Mouse (Mus musculus): ENCODE results near the gene Serpina3m. TPM values are rescaled to one million over a fixed set of nuclear protein-coding genes. Genes with fewer than 3 reads are reported as not detected.
"Not testable (repeated sequence)": the region's sequence is repeated elsewhere in the genome, so short reads cannot be mapped to it uniquely, and the experiment has no call there.

The Serpina3m gene
- polyA plus RNA-seq, 1 experiment from 2014 or later = not detected

DNA sequence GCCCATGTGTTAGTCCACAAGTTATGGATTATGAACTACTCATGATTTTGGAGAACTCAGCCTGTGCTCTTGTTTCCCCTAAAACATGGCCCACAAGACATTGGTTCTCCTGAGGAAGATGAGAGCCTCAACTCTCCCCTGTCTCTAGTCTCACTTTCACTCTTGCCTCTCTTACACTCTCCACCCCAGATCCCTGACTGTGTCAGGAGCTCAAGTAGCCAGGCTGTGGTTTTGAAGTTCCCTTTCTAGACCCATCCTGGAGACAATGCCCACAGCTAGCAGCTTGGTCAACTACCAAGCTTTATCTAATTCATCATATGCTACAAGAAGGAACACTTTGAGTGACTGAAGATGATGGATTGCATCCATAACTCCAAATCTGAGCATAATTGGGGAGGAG is 4.2 kb downstream of the Serpina3m start:
- H3K36me3 ChIP-seq (replicated peaks; ENCODE audit: control insufficient read depth, insufficient read depth); H3K4me2 ChIP-seq (replicated peaks); ATAC-seq (ENCODE audit: low FRiP score); H3K27ac ChIP-seq; DNase-seq (ENCODE audit: low spot score); H3K4me3 ChIP-seq (replicated peaks; ENCODE audit: low read length); H3K27me3 ChIP-seq (ENCODE audit: control insufficient read depth, insufficient read depth, low read length); H3K9ac ChIP-seq; H3K4me1 ChIP-seq (replicated peaks; ENCODE audit: control insufficient read depth, insufficient read depth, low read length); H3K9me3 ChIP-seq (ENCODE audit: control insufficient read depth, low read length): not testable (repeated sequence)

DNA sequence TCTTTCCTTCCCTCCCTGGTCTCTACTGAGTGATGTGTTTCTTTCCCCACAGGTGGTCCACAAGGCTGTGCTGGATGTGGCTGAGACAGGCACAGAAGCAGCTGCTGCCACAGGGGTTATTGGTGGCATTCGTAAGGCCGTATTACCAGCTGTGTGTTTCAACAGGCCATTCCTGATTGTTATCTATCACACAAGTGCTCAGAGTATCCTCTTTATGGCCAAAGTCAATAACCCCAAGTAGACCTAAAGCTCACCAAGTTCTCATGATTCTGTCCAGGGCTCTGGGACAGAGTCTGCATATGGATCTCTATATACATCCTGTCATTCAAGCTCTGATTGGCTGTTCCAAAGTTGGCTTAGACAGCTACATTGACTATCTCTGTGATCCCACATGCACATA is 6.9 kb downstream of the Serpina3m start:
- no peak overlapping the region for H3K27ac ChIP-seq
- ATAC-seq (ENCODE audit: low FRiP score) (no peak), DNase-seq (ENCODE audit: low spot score) (no peak)
- WGBS = 93% methylated on average over 2 of the region's 2 CpGs
- H3K4me2 ChIP-seq (replicated peaks) = no peak overlapping the region
- H3K4me1 ChIP-seq (replicated peaks; ENCODE audit: control insufficient read depth, insufficient read depth, low read length) = no peaks in the 10 kb centered on the region
- no peaks in the 10 kb centered on the region for H3K36me3 ChIP-seq (replicated peaks; ENCODE audit: control insufficient read depth, insufficient read depth)
- no peaks in the 10 kb centered on the region for H3K9me3 ChIP-seq (ENCODE audit: control insufficient read depth, low read length)
- no peak overlapping the region for H3K9ac ChIP-seq
- no peak overlapping the region for H3K4me3 ChIP-seq (replicated peaks; ENCODE audit: low read length)
- H3K27me3 ChIP-seq (ENCODE audit: control insufficient read depth, insufficient read depth, low read length) = no peaks in the 10 kb centered on the region

DNA sequence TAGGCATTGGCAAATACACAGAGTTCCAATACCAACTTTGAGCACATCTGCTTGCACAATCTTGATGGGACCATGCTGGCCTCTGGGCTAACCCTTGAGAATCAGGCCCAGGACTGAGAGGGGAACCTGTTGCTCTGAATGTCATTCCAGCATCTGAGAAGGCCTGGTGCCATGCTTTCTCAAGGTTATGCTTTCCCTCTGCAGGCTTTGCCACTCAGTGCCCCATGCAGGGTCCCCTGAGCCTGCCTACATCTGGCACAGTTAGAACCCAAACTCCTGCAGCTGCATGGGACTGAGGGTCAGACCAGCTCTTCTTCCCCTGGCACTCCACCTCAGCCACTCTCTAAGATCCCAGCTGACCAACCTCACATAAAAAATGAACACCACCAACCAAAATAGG is 7.4 kb downstream of the Serpina3m start:
- H3K4me1 ChIP-seq (replicated peaks; ENCODE audit: control insufficient read depth, insufficient read depth, low read length) = no peaks in the 10 kb centered on the region
- H3K4me3 ChIP-seq (replicated peaks; ENCODE audit: low read length) = no peak overlapping the region
- no peak overlapping the region for H3K4me2 ChIP-seq (replicated peaks)
- no peaks in the 10 kb centered on the region for H3K36me3 ChIP-seq (replicated peaks; ENCODE audit: control insufficient read depth, insufficient read depth)
- DNase-seq (ENCODE audit: low spot score) (no peak), ATAC-seq (ENCODE audit: low FRiP score) (no peak)
- no peak overlapping the region for H3K9ac ChIP-seq
- no peaks in the 10 kb centered on the region for H3K27me3 ChIP-seq (ENCODE audit: control insufficient read depth, insufficient read depth, low read length)
- no peaks in the 10 kb centered on the region for H3K9me3 ChIP-seq (ENCODE audit: control insufficient read depth, low read length)
- H3K27ac ChIP-seq = no peak overlapping the region

DNA sequence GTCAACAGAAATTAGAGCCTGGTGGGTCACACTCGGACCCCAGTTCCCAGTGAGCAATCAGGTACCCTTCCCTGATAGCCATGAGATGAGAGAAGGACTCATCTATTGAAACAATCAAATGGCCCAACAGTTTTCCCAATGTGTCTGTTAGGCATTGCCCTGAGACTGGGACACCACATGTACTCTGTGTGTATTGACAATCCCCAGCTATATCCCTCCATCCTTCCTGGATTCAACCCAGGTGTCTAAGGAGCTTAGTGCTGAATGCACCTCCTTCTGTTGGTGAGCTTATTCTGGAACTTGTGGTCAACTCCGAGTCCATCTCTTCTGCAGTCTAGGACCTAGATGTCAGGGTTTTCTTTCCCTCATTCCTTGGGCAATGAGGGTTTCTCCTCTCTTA is 8.8 kb downstream of the Serpina3m start:
- Histone ChIP-seq H3K4me1 (replicated peaks; ENCODE audit: control insufficient read depth, insufficient read depth, low read length) (no peaks in the 10 kb centered on the region), H3K9ac (no peak overlapping the region), H3K9me3 (ENCODE audit: control insufficient read depth, low read length) (no peaks in the 10 kb centered on the region), H3K4me3 (replicated peaks; ENCODE audit: low read length) (no peak overlapping the region), H3K36me3 (replicated peaks; ENCODE audit: control insufficient read depth, insufficient read depth) (no peaks in the 10 kb centered on the region), H3K27ac (no peak overlapping the region), H3K4me2 (replicated peaks) (no peak overlapping the region), H3K27me3 (ENCODE audit: control insufficient read depth, insufficient read depth, low read length) (no peaks in the 10 kb centered on the region)
- ATAC-seq (ENCODE audit: low FRiP score) (no peak), DNase-seq (ENCODE audit: low spot score) (no peak)
- 91% methylated on average over 2 of the region's 2 CpGs for WGBS

DNA sequence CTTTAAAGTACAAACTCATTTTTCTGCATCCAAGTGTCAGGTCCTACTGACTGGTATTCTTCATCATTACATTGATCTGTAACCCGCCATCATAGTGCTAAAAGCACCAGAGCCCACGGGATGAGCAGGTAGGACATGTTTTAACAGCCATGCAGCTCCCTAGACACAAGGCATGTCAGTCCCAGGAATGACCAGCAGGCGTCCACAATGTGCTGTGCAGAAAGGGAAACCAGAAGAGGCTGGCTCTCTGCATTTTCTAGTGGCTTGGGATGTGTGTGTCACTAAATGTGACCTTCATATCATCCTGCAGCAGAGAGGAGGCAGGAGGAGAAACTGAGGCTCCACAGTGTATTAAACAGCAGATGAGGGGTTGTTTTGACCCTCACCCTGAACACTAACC is 13.5 kb downstream of the Serpina3m start:
- not testable (repeated sequence) for H3K9ac ChIP-seq; H3K36me3 ChIP-seq (replicated peaks; ENCODE audit: control insufficient read depth, insufficient read depth); H3K27ac ChIP-seq; H3K9me3 ChIP-seq (ENCODE audit: control insufficient read depth, low read length); ATAC-seq (ENCODE audit: low FRiP score); H3K4me3 ChIP-seq (replicated peaks; ENCODE audit: low read length); DNase-seq (ENCODE audit: low spot score); H3K27me3 ChIP-seq (ENCODE audit: control insufficient read depth, insufficient read depth, low read length); H3K4me2 ChIP-seq (replicated peaks); H3K4me1 ChIP-seq (replicated peaks; ENCODE audit: control insufficient read depth, insufficient read depth, low read length)
- WGBS = 36% methylated on average over 3 of the region's 3 CpGs

DNA sequence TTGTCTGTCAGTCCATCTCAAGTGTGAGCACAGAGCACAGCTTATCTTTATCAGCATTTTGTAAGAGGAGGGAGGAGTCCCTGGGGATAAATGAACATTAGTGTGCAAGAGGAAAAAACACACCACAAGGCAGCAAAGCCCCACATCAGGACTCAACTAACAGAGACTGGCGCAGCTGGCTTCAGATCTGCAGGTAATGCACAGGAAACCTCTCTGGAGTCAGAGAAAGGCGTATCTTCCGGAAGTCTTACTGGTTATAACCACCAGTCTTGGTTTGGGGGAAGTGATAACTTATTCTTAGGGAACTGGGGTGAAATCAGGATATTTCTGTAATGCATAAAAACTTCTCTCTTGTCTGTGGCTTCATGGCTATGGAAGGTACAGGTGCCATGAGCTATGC is 17.7 kb downstream of the Serpina3m start:
- H3K27ac ChIP-seq = no peak overlapping the region
- H3K4me2 ChIP-seq (replicated peaks) = no peak overlapping the region
- DNase-seq (ENCODE audit: low spot score) (no peak), ATAC-seq (ENCODE audit: low FRiP score) (no peak)
- no peaks in the 10 kb centered on the region for H3K9me3 ChIP-seq (ENCODE audit: control insufficient read depth, low read length)
- no peaks in the 10 kb centered on the region for H3K36me3 ChIP-seq (replicated peaks; ENCODE audit: control insufficient read depth, insufficient read depth)
- no peaks in the 10 kb centered on the region for H3K4me1 ChIP-seq (replicated peaks; ENCODE audit: control insufficient read depth, insufficient read depth, low read length)
- H3K9ac ChIP-seq = no peak overlapping the region
- H3K27me3 ChIP-seq (ENCODE audit: control insufficient read depth, insufficient read depth, low read length) = no peaks in the 10 kb centered on the region
- no peak overlapping the region for H3K4me3 ChIP-seq (replicated peaks; ENCODE audit: low read length)
- WGBS = 89% methylated on average over 3 of the region's 3 CpGs

DNA sequence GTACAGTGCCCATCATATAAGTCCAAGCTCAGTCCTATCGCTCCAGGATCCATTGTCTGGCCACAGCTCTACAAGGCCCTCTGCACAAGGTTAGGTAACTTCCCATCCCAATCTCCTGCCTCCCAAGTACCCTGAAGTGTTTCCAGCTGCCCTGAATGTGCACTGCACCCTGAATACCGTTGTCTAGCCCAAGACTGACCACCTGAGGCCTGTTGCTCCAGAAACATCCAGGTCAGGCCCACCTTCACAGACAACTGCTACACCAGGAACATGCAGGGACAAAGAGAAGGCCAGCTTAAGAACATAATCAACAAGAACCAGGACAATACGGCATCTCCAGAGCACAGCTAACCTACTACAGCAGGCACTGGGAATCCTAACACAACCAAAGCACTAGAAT is 31.7 kb downstream of the Serpina3m start:
- ATAC-seq (ENCODE audit: low FRiP score) (no peak), DNase-seq (ENCODE audit: low spot score) (no peak)
- H3K9me3 ChIP-seq (ENCODE audit: control insufficient read depth, low read length) = no peaks in the 10 kb centered on the region
- no peak overlapping the region for H3K4me2 ChIP-seq (replicated peaks)
- 92% methylated on average over 3 of the region's 3 CpGs for WGBS
- H3K4me1 ChIP-seq (replicated peaks; ENCODE audit: control insufficient read depth, insufficient read depth, low read length) = no peaks in the 10 kb centered on the region
- H3K27me3 ChIP-seq (ENCODE audit: control insufficient read depth, insufficient read depth, low read length) = no peaks in the 10 kb centered on the region
- no peak overlapping the region for H3K27ac ChIP-seq
- H3K9ac ChIP-seq = no peak overlapping the region
- H3K36me3 ChIP-seq (replicated peaks; ENCODE audit: control insufficient read depth, insufficient read depth) = no peaks in the 10 kb centered on the region
- no peak overlapping the region for H3K4me3 ChIP-seq (replicated peaks; ENCODE audit: low read length)

DNA sequence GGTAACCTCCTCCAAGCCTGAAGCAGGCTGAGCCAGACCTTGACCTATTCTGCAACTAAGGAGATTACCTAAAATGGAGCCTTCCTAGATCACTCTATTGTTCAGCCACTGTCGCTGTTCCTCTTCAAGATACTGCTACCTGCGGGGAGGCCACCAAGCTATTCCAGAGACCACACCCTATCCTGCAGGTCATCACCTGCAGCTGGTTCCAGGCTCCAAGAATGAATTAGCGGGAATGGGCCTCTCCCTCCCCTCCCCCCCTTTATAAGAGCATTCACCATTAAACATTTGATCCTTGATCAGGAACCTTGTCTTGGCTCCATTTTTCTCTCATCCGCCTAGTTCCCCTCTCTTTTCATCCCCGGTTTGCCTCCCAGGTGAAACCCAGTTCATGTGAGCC is 38.9 kb downstream of the Serpina3m start:
- H3K27me3 ChIP-seq (ENCODE audit: control insufficient read depth, insufficient read depth, low read length); H3K4me3 ChIP-seq (replicated peaks; ENCODE audit: low read length); H3K36me3 ChIP-seq (replicated peaks; ENCODE audit: control insufficient read depth, insufficient read depth); H3K27ac ChIP-seq; DNase-seq (ENCODE audit: low spot score); ATAC-seq (ENCODE audit: low FRiP score); H3K4me2 ChIP-seq (replicated peaks); H3K4me1 ChIP-seq (replicated peaks; ENCODE audit: control insufficient read depth, insufficient read depth, low read length); H3K9ac ChIP-seq; H3K9me3 ChIP-seq (ENCODE audit: control insufficient read depth, low read length): not testable (repeated sequence)
- 73% methylated on average over 5 of the region's 5 CpGs for WGBS

DNA sequence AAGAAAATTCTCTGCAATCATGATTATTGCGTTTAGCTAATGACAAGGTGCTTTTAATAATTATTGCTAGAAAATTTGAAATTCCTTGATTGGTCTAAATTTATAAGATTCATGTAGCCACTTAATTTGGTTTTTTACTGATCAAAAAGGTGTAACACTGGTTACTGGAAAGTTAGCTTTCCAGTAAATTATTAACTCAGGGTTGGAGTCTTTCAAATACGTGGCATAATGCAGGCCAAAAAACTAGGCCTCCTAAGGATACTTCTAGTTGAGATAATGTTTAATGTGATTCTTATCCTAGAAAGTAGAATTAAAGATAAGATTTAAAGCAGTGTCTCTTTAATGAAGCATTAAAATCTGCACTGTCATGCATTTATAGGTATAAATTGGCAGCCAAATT is 40.1 kb downstream of the Serpina3m start:
- not testable (repeated sequence) for H3K9me3 ChIP-seq (ENCODE audit: control insufficient read depth, low read length); H3K4me3 ChIP-seq (replicated peaks; ENCODE audit: low read length); H3K9ac ChIP-seq; DNase-seq (ENCODE audit: low spot score); H3K4me1 ChIP-seq (replicated peaks; ENCODE audit: control insufficient read depth, insufficient read depth, low read length); H3K4me2 ChIP-seq (replicated peaks); H3K27ac ChIP-seq; H3K36me3 ChIP-seq (replicated peaks; ENCODE audit: control insufficient read depth, insufficient read depth); ATAC-seq (ENCODE audit: low FRiP score); H3K27me3 ChIP-seq (ENCODE audit: control insufficient read depth, insufficient read depth, low read length)
- 73% methylated on average over 2 of the region's 2 CpGs for WGBS

DNA sequence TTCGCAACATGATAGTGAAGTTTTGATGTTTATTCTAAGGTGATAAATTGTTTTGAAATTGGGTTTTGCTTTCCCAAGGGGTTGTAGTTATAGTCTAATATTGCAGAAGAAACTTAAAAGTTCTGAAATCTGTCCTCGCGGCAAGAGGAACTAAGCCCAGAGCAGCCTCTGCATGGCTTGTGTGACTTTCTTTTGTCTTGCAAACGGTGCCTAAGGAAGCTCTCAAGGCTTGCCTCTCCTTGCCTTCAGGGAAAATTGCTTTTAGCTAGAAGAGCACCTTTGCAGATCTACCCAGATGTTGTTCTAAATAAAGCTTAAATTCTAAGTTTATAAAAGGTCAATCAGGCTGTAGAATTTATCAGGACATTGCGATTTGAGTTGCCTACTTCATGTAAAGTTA is 40.5 kb downstream of the Serpina3m start:
- WGBS = 44% methylated on average over 5 of the region's 5 CpGs

More for the DNA sequence above, 40.5 kb downstream of the Serpina3m start:
- not testable (repeated sequence) for H3K27me3 ChIP-seq (ENCODE audit: control insufficient read depth, insufficient read depth, low read length); H3K4me3 ChIP-seq (replicated peaks; ENCODE audit: low read length); H3K4me2 ChIP-seq (replicated peaks); H3K27ac ChIP-seq; DNase-seq (ENCODE audit: low spot score); H3K9ac ChIP-seq; H3K9me3 ChIP-seq (ENCODE audit: control insufficient read depth, low read length); H3K4me1 ChIP-seq (replicated peaks; ENCODE audit: control insufficient read depth, insufficient read depth, low read length); H3K36me3 ChIP-seq (replicated peaks; ENCODE audit: control insufficient read depth, insufficient read depth); ATAC-seq (ENCODE audit: low FRiP score)

All from hindbrain, embryonic 14.5 days (tissue).